Mouse (Mus musculus) liver, embryonic 11.5 days (tissue): ENCODE results near the gene Msi1. TPM values are rescaled to one million over a fixed set of nuclear protein-coding genes. Genes with fewer than 3 reads are reported as not detected.

Source experiments
- ATAC-seq: fragments of 200-750 bp; cut with Nextera tagmentation; replicated peaks from 2 replicates; pipeline ENCODE4 v1.8.0; 2017; ENCODE audit warnings: moderate number of reproducible peaks, mild to moderate bottlenecking, moderate TSS enrichment, moderate library complexity; ENCODE audit not compliant: low FRiP score
- DNase-seq: peaks from one replicate; pipeline ENCODE4 v3.0.0-alpha.2; 2017; ENCODE audit warnings: low spot score
- H3K27ac ChIP-seq: fragments of 300-500 bp; sonication (generic); 2 replicates; pipeline ENCODE4 v1.5.1; 2014; ENCODE audit warnings: mild to moderate bottlenecking, low read depth, low read length, control low read depth
- H3K27me3 ChIP-seq: fragments of 300-500 bp; sonication (generic); replicated peaks from 2 replicates; pipeline ENCODE4 v1.6.1; 2014; ENCODE audit warnings: low read length, mixed read lengths; ENCODE audit not compliant: control insufficient read depth, insufficient read depth
- H3K36me3 ChIP-seq: fragments of 300-500 bp; sonication (generic); 2 replicates; pipeline ENCODE4 v1.6.1; 2014; ENCODE audit warnings: mild to moderate bottlenecking, low read length, moderate library complexity, mixed read lengths; ENCODE audit not compliant: control insufficient read depth, insufficient read depth
- H3K4me1 ChIP-seq: fragments of 300-500 bp; sonication (generic); replicated peaks from 2 replicates; pipeline ENCODE4 v1.6.1; 2014; ENCODE audit warnings: low read length, mixed read lengths; ENCODE audit not compliant: control insufficient read depth, insufficient read depth
- H3K4me2 ChIP-seq: fragments of 300-500 bp; sonication (generic); 2 replicates; pipeline ENCODE4 v1.6.1; 2014; ENCODE audit warnings: mild to moderate bottlenecking, control low read depth, moderate library complexity
- H3K4me3 ChIP-seq: fragments of 300-500 bp; sonication (generic); 2 replicates; pipeline ENCODE4 v1.5.1; 2014; ENCODE audit warnings: low read depth, low read length, control low read depth
- H3K9ac ChIP-seq: fragments of 300-500 bp; sonication (generic); 2 replicates; pipeline ENCODE4 v1.6.1; 2014; ENCODE audit warnings: low read depth, low read length, control low read depth
- H3K9me3 ChIP-seq: fragments of 300-500 bp; sonication (generic); 2 replicates; pipeline ENCODE4 v1.6.1; 2016; ENCODE audit warnings: low read length, inconsistent platforms, mixed read lengths; ENCODE audit not compliant: control insufficient read depth
- WGBS: fragments of 180-500 bp; shearing (Covaris S2); extraction: QIAGEN DNeasy Blood & Tissue Kit; methylation state at CpG from one replicate; pipeline ENCODE4 v1.1.7; 2014; 5-methylcytosine and 5-hydroxymethylcytosine counted together
- polyA plus RNA-seq: library from polyadenylated mRNA; unstranded; fragments of >200 nt; fragmentation: Nextera tagmentation; extraction: Ambion mirVana; gene quantifications from 2 replicates; pipeline ENCODE4 v1.2.1, GENCODE M21; 2014

Gene Msi1
- polyA plus RNA-seq, 1 experiment from 2014 or later, result 9.7 TPM

- WGBS, result 69% methylated on average over 9 of the region's 9 CpGs
- Histone ChIP-seq H3K4me2 (peak overlapping the region; percentile 79), H3K4me3 (no peak overlapping the region), H3K27ac (no peak overlapping the region), H3K27me3 (no peaks in the 10 kb centered on the region), H3K36me3 (no peaks in the 10 kb centered on the region), H3K9me3 (no peaks in the 10 kb centered on the region), H3K9ac (peak overlapping the region; percentile 73), H3K4me1 (peaks cover 23% of the 10 kb centered on the region)
- DNase-seq, result no peak
- ATAC-seq, result no peak
Measured at GRCm38 (mm10) chr5:115487942-115488580, 58.7 kb downstream of the Msi1 start.

DNA sequence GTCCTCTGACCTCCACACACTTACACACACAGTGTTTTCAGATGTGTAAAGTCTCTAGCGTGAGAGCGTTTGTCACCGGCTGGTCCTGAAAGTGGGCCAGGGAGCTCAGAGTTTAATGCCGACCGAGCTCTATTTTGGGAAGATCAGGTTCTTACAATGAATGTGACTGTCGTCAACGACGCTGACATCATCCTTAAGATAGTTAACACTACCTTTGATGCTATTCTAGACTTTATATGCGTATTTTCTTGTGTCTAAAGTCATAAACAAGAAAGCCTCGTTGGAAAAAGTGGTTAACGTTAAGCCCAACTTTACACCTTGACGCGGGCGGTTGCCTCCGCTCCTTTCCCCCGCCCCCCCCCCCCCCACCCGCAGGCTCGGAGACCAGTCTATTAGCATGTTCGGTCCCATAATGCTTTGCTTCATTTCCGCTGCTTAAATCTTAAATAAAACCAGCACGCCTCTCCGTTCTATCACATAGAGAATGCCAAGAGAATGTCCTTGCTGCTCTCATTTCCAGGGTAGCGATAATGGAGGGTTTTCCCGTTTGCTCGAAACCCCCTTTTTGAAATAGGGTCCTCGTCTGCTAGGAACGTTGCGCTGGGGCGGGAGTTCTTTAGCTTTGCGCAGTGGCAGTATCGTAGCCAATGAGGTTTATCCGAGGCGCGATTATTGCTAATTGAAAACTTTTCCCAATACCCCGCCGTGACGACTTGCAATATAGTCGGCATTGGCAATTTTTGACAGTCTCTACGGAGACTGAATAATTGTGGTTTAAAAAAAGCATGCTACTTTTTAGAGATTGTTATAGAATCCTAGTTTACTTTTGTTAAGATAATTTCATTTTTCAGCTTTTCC, 59.7 kb downstream of the Msi1 start:
- Histone ChIP-seq H3K9me3 (no peaks in the 10 kb centered on the region), H3K27me3 (no peaks in the 10 kb centered on the region), H3K4me3 (peak overlapping the region; percentile 46), H3K4me2 (peak overlapping the region; percentile 79), H3K27ac (peak overlapping the region; percentile 100), H3K36me3 (no peaks in the 10 kb centered on the region), H3K9ac (peak overlapping the region; percentile 81), H3K4me1 (peaks cover 25% of the 10 kb centered on the region)
- under 1% methylated on average over 39 of the region's 39 CpGs for WGBS
- DNase-seq (peak; percentile 82), ATAC-seq (peak; percentile 75)

DNA sequence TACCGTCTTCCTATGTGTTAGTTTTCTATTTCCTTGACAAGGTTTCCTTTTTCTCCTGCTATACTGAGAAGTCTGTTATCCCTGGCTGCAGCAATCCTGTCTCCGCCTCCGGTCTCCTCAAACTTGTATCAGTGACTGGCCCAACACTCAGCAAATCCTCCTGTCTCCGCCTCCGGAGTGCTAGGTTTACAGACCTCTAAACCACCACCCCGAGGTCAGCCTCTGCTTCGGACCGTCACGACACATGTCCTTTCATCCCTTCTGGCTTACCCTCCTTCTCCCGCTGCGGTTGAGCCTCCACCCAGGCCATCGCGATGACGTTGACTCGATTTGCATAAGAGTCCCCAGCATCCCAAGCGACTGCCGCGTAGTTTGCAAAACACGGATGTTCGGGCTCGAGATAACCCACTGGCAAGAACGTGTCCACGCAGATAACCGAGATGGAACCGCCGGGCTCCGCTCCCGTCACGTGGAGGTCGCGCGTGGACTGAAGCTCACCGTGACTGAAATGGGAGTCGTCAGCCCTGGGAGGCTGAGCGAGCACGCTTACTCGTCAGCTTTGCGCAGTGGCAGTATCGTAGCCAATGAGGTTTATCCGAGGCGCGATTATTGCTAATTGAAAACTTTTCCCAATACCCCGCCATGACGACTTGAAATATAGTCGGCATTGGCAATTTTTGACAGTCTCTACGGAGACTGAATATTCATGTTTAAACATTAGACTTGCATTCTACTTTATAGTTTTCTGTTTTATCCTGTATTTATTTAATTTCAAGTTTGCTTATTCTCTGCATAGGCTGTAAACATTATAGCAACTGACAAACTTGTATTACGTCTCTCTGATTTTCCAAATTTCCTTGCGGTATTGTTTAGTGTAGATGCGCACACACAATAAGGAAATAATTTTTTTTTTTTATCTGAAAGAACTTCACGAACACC, 60.6 kb downstream of the Msi1 start:
- H3K27me3 ChIP-seq, result no peaks in the 10 kb centered on the region
- no peaks in the 10 kb centered on the region for H3K36me3 ChIP-seq
- H3K9me3 ChIP-seq, result no peaks in the 10 kb centered on the region
- WGBS, result under 1% methylated on average over 50 of the region's 50 CpGs
- DNase-seq (peak; percentile 92), ATAC-seq (peak; percentile 76)
- peak overlapping the region; percentile 81 for H3K9ac ChIP-seq
- H3K4me3 ChIP-seq, result peak overlapping the region; percentile 15; the same call in 1 of the 2 replicates
- H3K4me1 ChIP-seq, result peaks cover 22% of the 10 kb centered on the region
- peak overlapping the region; percentile 74 for H3K4me2 ChIP-seq
- H3K27ac ChIP-seq, result peak overlapping the region; percentile 100

DNA sequence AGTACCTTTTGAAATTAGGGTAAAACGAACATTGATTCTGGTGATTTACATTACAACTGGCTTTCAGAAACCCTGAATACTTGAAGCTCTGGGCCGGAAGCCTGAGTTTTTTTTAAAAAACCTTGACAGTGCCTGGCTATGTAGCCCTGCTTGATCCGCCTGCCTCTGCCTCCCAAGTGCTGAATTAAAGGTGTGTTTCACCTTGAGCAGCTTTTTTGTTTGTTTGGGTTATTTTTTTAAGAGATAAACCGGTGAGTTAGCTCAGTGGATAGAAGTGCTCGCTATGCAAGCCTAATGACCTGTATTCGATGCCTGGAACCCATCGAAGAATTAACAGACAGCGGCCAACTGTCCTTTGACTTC, 61.2 kb downstream of the Msi1 start:
- WGBS, result 7% methylated on average over 8 of the region's 8 CpGs

DNA sequence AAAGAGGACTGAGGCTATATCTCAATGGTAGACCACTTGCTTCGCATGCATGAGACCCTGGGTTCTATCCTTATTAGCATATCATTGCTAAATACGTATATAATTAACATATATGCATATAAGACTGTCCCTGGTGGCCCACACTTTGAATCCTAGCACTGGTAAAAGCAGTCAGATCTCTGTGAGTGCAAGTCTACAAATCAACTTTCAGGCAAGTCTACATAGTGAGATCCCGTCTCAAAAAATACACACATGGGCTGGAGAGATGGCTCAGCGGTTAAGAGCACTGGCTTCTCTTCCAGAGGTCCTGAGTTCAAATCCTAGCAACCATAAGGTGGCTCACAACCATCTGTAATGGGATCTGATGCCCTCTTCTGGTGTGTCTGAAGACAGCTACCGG, 61.7 kb downstream of the Msi1 start:
- no peaks in the 10 kb centered on the region for H3K9me3 ChIP-seq
- H3K36me3 ChIP-seq, result no peaks in the 10 kb centered on the region
- WGBS, result 27% methylated on average over 5 of the region's 5 CpGs
- no peak overlapping the region for H3K4me3 ChIP-seq
- peak overlapping the region; percentile 74 for H3K4me2 ChIP-seq
- no peak for DNase-seq
- no peak overlapping the region for H3K9ac ChIP-seq
- no peaks in the 10 kb centered on the region for H3K27me3 ChIP-seq
- peak overlapping the region; percentile 63; the same call in 1 of the 2 replicates for H3K27ac ChIP-seq
- H3K4me1 ChIP-seq, result peaks cover 22% of the 10 kb centered on the region
- ATAC-seq, result no peak

More for the DNA sequence above, 61.2 kb downstream of the Msi1 start:
- no peaks in the 10 kb centered on the region for H3K9me3 ChIP-seq
- DNase-seq, result no peak
- H3K27ac ChIP-seq, result peak overlapping the region; percentile 63
- ATAC-seq, result no peak; the same call in 1 of the 2 replicates
- H3K36me3 ChIP-seq, result no peaks in the 10 kb centered on the region
- H3K9ac ChIP-seq, result no peak overlapping the region
- peak overlapping the region; percentile 74 for H3K4me2 ChIP-seq
- H3K4me3 ChIP-seq, result no peak overlapping the region
- no peaks in the 10 kb centered on the region for H3K27me3 ChIP-seq
- H3K4me1 ChIP-seq, result peaks cover 22% of the 10 kb centered on the region

DNA sequence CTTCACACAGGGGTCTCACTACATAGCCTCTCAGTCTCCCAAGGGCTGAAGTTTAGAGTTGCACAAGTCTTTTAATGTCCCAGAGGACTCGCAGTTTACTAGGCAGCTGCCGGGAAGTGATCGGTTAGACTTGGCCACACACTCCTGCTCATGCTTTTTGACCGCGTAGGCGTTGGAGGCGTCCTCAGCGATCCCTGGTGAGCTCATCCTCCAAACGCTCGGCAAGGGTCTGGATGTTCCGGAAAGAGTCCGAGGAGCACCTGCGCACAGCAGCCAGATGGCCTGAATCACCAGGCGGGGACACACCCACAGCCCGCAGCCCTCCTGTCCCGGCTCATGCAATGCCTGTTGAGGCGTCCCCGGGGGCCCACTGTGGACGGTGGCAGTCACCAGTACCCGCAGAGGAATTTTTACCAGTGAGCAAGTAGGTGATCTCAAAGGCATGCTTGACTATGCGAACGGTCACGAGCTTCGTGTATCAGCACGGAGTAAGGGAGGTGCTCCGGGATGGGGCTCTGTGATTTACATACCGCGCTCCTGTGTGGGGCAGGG, 62.4 kb downstream of the Msi1 start:
- no peaks in the 10 kb centered on the region for H3K27me3 ChIP-seq
- no peak overlapping the region for H3K27ac ChIP-seq
- no peak for ATAC-seq
- no peaks in the 10 kb centered on the region for H3K36me3 ChIP-seq
- peak overlapping the region; percentile 26; the same call in 1 of the 2 replicates for H3K4me3 ChIP-seq
- DNase-seq, result no peak
- peak overlapping the region; percentile 74 for H3K4me2 ChIP-seq
- H3K9ac ChIP-seq, result peak overlapping the region; percentile 48
- WGBS, result 6% methylated on average over 28 of the region's 28 CpGs
- peaks cover 22% of the 10 kb centered on the region for H3K4me1 ChIP-seq
- no peaks in the 10 kb centered on the region for H3K9me3 ChIP-seq

DNA sequence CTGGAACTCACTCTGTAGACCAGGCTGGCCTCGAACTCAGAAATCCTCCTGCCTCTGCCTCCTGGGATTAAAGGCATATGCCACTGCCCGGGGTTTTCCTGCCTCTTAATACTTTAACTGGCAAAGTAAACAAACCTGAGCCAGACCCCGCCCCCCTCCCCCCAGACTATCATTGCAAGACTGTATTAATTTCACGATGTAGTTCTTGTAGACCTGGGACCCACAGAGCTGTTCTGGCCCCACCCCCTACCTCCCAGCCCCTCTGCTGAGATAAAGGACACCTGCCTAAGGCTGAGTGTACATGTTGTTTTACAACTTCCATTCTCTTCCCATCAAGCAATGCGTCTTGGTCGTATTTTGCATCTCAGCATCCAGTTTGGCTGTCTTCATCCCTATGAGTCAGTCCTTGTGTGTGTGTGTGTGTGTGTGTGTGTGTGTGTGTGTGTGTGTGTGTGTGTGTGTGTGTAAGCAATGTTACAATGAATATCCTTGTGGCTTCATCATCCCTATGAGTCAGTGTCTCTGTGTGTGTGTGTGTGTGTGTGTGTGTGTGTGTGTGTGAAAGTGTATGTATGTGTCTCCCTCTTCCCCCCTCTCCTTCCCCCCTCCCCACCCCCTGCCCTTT, 63.4 kb downstream of the Msi1 start:
- Histone ChIP-seq H3K4me1 (peaks cover 22% of the 10 kb centered on the region), H3K27ac (no peak overlapping the region), H3K9ac (no peak overlapping the region), H3K4me2 (no peak overlapping the region), H3K27me3 (no peaks in the 10 kb centered on the region), H3K9me3 (no peaks in the 10 kb centered on the region), H3K4me3 (no peak overlapping the region), H3K36me3 (no peaks in the 10 kb centered on the region)
- ATAC-seq (no peak), DNase-seq (no peak)
- 73% methylated on average over 6 of the region's 6 CpGs for WGBS

- Histone ChIP-seq H3K4me3 (no peak overlapping the region), H3K27me3 (no peaks in the 10 kb centered on the region), H3K27ac (no peak overlapping the region), H3K4me2 (no peak overlapping the region), H3K4me1 (peaks cover 21% of the 10 kb centered on the region), H3K36me3 (no peaks in the 10 kb centered on the region), H3K9ac (no peak overlapping the region), H3K9me3 (no peaks in the 10 kb centered on the region)
- ATAC-seq (no peak), DNase-seq (no peak)
- WGBS, result 57% methylated on average over 5 of the region's 5 CpGs
Measured at GRCm38 (mm10) chr5:115493441-115493840, 64.0 kb downstream of the Msi1 start.
